Mouse (Mus musculus): ENCODE results near the gene Smim11.

GRCm38 (mm10) chr16:92324309-92325061, 23.4 kb downstream of the Smim11 start:
- TF ChIP-seq MAX (IDR thresholded peaks at IDR 0.05) (no peak), MYOG (IDR thresholded peaks at IDR 0.05; ENCODE audit: control insufficient read depth, extremely low read depth, insufficient read length) (no peak), CTCF (IDR thresholded peaks at IDR 0.05; ENCODE audit: control insufficient read depth, insufficient read depth, insufficient read length) (no peak)
